Mouse (Mus musculus) forebrain, embryonic 15.5 days (tissue): ENCODE data around the gene Nek6. TPM values are rescaled to one million over a fixed set of nuclear protein-coding genes. Genes with fewer than 3 reads are reported as not detected.

Experiments used
- ATAC-seq: fragments of 200-750 bp; cut with Nextera tagmentation; replicated peaks from 2 replicates; pipeline ENCODE4 v1.8.0; 2017; ENCODE audit warnings: mild to moderate bottlenecking, moderate TSS enrichment, moderate library complexity
- H3K27ac ChIP-seq: fragments of 300-500 bp; sonication (generic); replicated peaks from 2 replicates; pipeline ENCODE4 v1.5.1; 2015; ENCODE audit warnings: mild to moderate bottlenecking, inconsistent platforms
- H3K27me3 ChIP-seq: fragments of 300-500 bp; sonication (generic); 2 replicates; pipeline ENCODE4 v1.6.1; 2015; ENCODE audit warnings: inconsistent platforms
- H3K36me3 ChIP-seq: fragments of 300-500 bp; sonication (generic); 2 replicates; pipeline ENCODE4 v1.6.1; 2015; ENCODE audit warnings: mild to moderate bottlenecking, inconsistent platforms
- H3K4me1 ChIP-seq: fragments of 300-500 bp; sonication (generic); 2 replicates; pipeline ENCODE4 v1.6.1; 2015; ENCODE audit warnings: inconsistent platforms
- H3K4me2 ChIP-seq: fragments of 300-500 bp; sonication (generic); replicated peaks from 2 replicates; pipeline ENCODE4 v1.6.1; 2015; ENCODE audit warnings: mild to moderate bottlenecking, inconsistent platforms
- H3K4me3 ChIP-seq: fragments of 300-500 bp; sonication (generic); 2 replicates; pipeline ENCODE4 v1.5.1; 2015; ENCODE audit warnings: mild to moderate bottlenecking, inconsistent platforms
- H3K9ac ChIP-seq: fragments of 300-500 bp; sonication (generic); replicated peaks from 2 replicates; pipeline ENCODE4 v1.6.1; 2015; ENCODE audit warnings: mild to moderate bottlenecking, inconsistent platforms
- H3K9me3 ChIP-seq: fragments of 300-500 bp; sonication (generic); 2 replicates; pipeline ENCODE4 v1.6.1; 2016; ENCODE audit warnings: inconsistent platforms
- WGBS: fragments of 180-500 bp; shearing (Covaris S2); methylation state at CpG from one replicate; pipeline ENCODE4 v1.1.7; 2015; ENCODE audit warnings: mixed read lengths; 5-methylcytosine and 5-hydroxymethylcytosine counted together
- polyA plus RNA-seq: library from polyadenylated mRNA; unstranded; fragments of >200 nt; fragmentation: Nextera tagmentation; extraction: Ambion mirVana; gene quantifications from 2 replicates; pipeline ENCODE4 v1.2.1, GENCODE M21; 2015

Nek6 gene
- polyA plus RNA-seq, 1 experiment from 2014 or later = 90.0 TPM

- ATAC-seq = no peak
- no peaks in the 10 kb centered on the region for H3K36me3 ChIP-seq
- no peaks in the 10 kb centered on the region for H3K4me1 ChIP-seq
- no peak overlapping the region for H3K27ac ChIP-seq
- no peak overlapping the region for H3K9ac ChIP-seq
- H3K4me2 ChIP-seq = no peak overlapping the region
- no peak overlapping the region for H3K4me3 ChIP-seq
- no peaks in the 10 kb centered on the region for H3K9me3 ChIP-seq
- H3K27me3 ChIP-seq = no peaks in the 10 kb centered on the region
- 79% methylated on average over 11 of the region's 11 CpGs for WGBS
Measured at GRCm38 (mm10) chr2:38484556-38484955, 26.9 kb upstream of the Nek6 start.

- WGBS = 82% methylated on average over 3 of the region's 3 CpGs
- no peaks in the 10 kb centered on the region for H3K9me3 ChIP-seq
Measured at GRCm38 (mm10) chr2:38485409-38485808, 26.0 kb upstream of the Nek6 start.

DNA sequence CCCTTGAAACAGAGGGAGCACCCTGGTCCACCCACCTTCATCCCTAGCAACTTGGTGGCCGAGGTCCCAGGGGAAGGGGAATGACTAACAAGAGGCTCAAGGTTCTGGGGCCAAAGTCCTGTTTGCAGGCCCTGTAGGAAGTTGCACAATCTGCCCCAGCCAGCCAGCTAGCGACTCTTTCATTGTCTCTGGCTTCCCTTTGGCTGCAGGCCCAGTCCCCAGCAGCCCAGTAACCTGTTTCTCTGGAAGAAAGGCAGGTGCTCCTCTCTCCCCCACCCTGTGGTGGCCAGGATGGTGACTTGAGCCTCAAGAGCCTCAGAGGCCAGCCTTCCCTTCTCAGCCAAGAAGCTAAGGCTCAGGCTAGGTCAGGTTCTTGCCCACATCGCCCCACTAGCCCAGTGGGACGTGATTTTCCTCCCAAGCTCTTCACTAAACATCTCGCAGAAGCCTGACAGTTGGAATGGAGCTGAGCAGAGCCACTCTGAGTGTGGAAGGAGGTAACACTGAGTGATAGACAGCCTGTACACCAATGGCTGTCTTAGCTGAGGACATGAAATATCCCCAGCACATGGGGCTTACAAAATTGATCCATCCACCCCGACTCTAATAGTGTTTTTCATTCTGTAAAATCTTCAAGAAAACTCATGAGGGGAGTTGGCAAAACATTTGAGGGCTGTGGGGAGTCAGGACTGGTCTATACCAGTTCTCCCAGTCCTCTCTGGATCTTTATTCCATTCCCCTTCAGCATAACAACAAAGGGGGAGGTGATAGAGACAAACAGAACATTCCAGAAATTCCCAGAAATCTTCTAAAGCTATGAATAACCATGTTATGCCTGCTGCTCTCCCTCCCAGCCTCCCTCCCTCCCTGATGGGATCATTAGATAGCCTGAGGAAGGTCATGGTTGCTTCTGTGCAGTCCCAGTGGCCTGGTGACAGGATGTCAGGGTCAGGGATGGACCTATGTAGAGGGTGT lies 25.2 kb upstream of the Nek6 start:
- no peak overlapping the region for H3K4me2 ChIP-seq

More at GRCm38 (mm10) chr2:38485409-38485808, 26.0 kb upstream of the Nek6 start:
- Histone ChIP-seq H3K36me3 (no peaks in the 10 kb centered on the region), H3K27ac (no peak overlapping the region), H3K4me2 (no peak overlapping the region), H3K4me3 (no peak overlapping the region), H3K27me3 (no peaks in the 10 kb centered on the region), H3K9ac (no peak overlapping the region), H3K4me1 (no peaks in the 10 kb centered on the region)
- ATAC-seq = no peak

DNA sequence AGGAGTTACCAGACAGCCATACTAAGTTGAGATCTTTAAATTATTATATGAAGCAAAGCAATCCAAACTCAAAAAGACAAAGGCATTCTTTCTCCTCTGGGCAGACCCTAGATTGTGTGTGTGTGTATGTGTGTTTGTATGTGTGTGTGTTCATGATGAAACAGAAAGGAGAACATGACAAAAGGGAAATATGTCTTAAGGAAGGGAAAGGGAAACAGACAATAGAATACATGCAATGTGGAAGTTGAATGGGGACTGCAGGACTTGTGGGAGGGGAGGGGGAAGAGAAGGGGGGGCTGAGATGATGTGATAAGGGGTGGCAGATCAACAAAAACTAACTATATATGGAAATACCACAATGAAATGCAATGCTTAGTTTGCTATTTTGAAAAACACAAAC lies 13.8 kb upstream of the Nek6 start:
- Histone ChIP-seq H3K9ac (no peak overlapping the region), H3K4me1 (no peaks in the 10 kb centered on the region), H3K36me3 (no peaks in the 10 kb centered on the region), H3K27me3 (no peaks in the 10 kb centered on the region), H3K27ac (no peak overlapping the region), H3K9me3 (no peaks in the 10 kb centered on the region), H3K4me3 (no peak overlapping the region), H3K4me2 (no peak overlapping the region)
- no peak for ATAC-seq

More for the DNA sequence above, 25.2 kb upstream of the Nek6 start:
- 76% methylated on average over 6 of the region's 6 CpGs for WGBS
- Histone ChIP-seq H3K9me3 (no peaks in the 10 kb centered on the region), H3K27ac (no peak overlapping the region), H3K36me3 (no peaks in the 10 kb centered on the region), H3K4me1 (no peaks in the 10 kb centered on the region), H3K4me3 (no peak overlapping the region), H3K9ac (no peak overlapping the region), H3K27me3 (no peaks in the 10 kb centered on the region)
- ATAC-seq = no peak

- ATAC-seq = no peak
- Histone ChIP-seq H3K9ac (no peak overlapping the region), H3K4me3 (no peak overlapping the region), H3K27ac (no peak overlapping the region), H3K4me1 (no peaks in the 10 kb centered on the region), H3K9me3 (no peaks in the 10 kb centered on the region), H3K27me3 (no peaks in the 10 kb centered on the region), H3K36me3 (no peaks in the 10 kb centered on the region), H3K4me2 (no peak overlapping the region)
- WGBS = 21% methylated on average over 1 of the region's 1 CpGs
Measured at GRCm38 (mm10) chr2:38501606-38502005, 9.8 kb upstream of the Nek6 start.

GRCm38 (mm10) chr2:38502123-38502522 lies 9.3 kb upstream of the Nek6 start:
- Histone ChIP-seq H3K4me1 (no peaks in the 10 kb centered on the region), H3K4me3 (no peak overlapping the region), H3K9me3 (no peaks in the 10 kb centered on the region), H3K9ac (no peak overlapping the region), H3K36me3 (no peaks in the 10 kb centered on the region), H3K27me3 (no peaks in the 10 kb centered on the region), H3K27ac (no peak overlapping the region), H3K4me2 (no peak overlapping the region)
- ATAC-seq = no peak
- WGBS = 76% methylated on average over 6 of the region's 6 CpGs

GRCm38 (mm10) chr2:38502747-38503146 lies 8.7 kb upstream of the Nek6 start:
- no peaks in the 10 kb centered on the region for H3K27me3 ChIP-seq
- 91% methylated on average over 3 of the region's 3 CpGs for WGBS
- no peak overlapping the region for H3K9ac ChIP-seq
- H3K4me1 ChIP-seq = no peaks in the 10 kb centered on the region
- H3K4me3 ChIP-seq = no peak overlapping the region
- no peaks in the 10 kb centered on the region for H3K9me3 ChIP-seq
- no peak overlapping the region for H3K27ac ChIP-seq
- no peaks in the 10 kb centered on the region for H3K36me3 ChIP-seq
- no peak for ATAC-seq
- no peak overlapping the region for H3K4me2 ChIP-seq

GRCm38 (mm10) chr2:38504311-38504710 lies 7.1 kb upstream of the Nek6 start:
- Histone ChIP-seq H3K36me3 (no peaks in the 10 kb centered on the region), H3K4me3 (no peak overlapping the region), H3K9ac (no peak overlapping the region), H3K4me2 (no peak overlapping the region), H3K4me1 (no peaks in the 10 kb centered on the region), H3K27ac (no peak overlapping the region), H3K27me3 (no peaks in the 10 kb centered on the region), H3K9me3 (no peaks in the 10 kb centered on the region)
- ATAC-seq = no peak
- WGBS = 47% methylated on average over 6 of the region's 6 CpGs

- Histone ChIP-seq H3K36me3 (no peaks in the 10 kb centered on the region), H3K27me3 (no peaks in the 10 kb centered on the region), H3K9me3 (no peaks in the 10 kb centered on the region), H3K27ac (no peak overlapping the region), H3K9ac (no peak overlapping the region), H3K4me3 (no peak overlapping the region), H3K4me2 (no peak overlapping the region), H3K4me1 (peaks cover 14% of the 10 kb centered on the region)
- ATAC-seq = no peak
- WGBS = 88% methylated on average over 1 of the region's 1 CpGs
Measured at GRCm38 (mm10) chr2:38507181-38507580, 4.3 kb upstream of the Nek6 start.

- H3K9me3 ChIP-seq = no peaks in the 10 kb centered on the region
- no peaks in the 10 kb centered on the region for H3K36me3 ChIP-seq
- ATAC-seq = no peak
- H3K4me2 ChIP-seq = no peak overlapping the region
- WGBS = 85% methylated on average over 7 of the region's 7 CpGs
- H3K27ac ChIP-seq = no peak overlapping the region
- no peaks in the 10 kb centered on the region for H3K27me3 ChIP-seq
- H3K4me1 ChIP-seq = peaks cover 34% of the 10 kb centered on the region
- no peak overlapping the region for H3K4me3 ChIP-seq
- H3K9ac ChIP-seq = no peak overlapping the region
Measured at GRCm38 (mm10) chr2:38509004-38509719, 2.3 kb upstream of the Nek6 start.

GRCm38 (mm10) chr2:38510120-38510519 lies 1.3 kb upstream of the Nek6 start:
- Histone ChIP-seq H3K4me2 (no peak overlapping the region), H3K4me3 (no peak overlapping the region), H3K9ac (no peak overlapping the region), H3K27me3 (no peaks in the 10 kb centered on the region), H3K27ac (peak overlapping the region; percentile 41), H3K9me3 (no peaks in the 10 kb centered on the region), H3K36me3 (no peaks in the 10 kb centered on the region), H3K4me1 (peaks cover 41% of the 10 kb centered on the region)
- ATAC-seq = 0 out of 2 replicates have a peak, but pooled peaks have one; percentile 18
- 74% methylated on average over 1 of the region's 1 CpGs for WGBS
